In genomic region chr9:70892627-70893026, GRCm38 (mm10) we compare ENCODE assay signal across 33 mouse cellular contexts. TPM values are rescaled to one million over a fixed set of nuclear protein-coding genes. Genes with fewer than 3 reads are reported as not detected.
A peak's percentile ranks its signal among the peaks of the same experiment; 100 is the strongest.
DNase-seq lines count a peak whose midpoint lies in the region; ATAC-seq and TF ChIP-seq lines count a peak whose summit lies in the region.
"Had no signal": no experiment of that assay in that cellular context is flagged by ENCODE, and none has a peak within 500 bp of the region (broad histone marks: within the 10 kb centered on the region; RNA-seq: fewer than 3 reads in every experiment).

No protein-coding gene starts in this region.

- H3K36me3 ChIP-seq in liver, embryonic 12.5 days, result no peaks in the 10 kb centered on the region
- no peaks in the 10 kb centered on the region for H3K36me3 ChIP-seq in liver, postnatal 0 days (replicated peaks; ENCODE audit: insufficient read depth, low read length)
- H3K36me3 ChIP-seq: heart, embryonic 15.5 days; hindbrain, embryonic 12.5 days; intestine, embryonic 15.5 days; limb, embryonic 12.5 days; midbrain, embryonic 15.5 days; neural tube, embryonic 15.5 days had no signal

- H3K9me3 ChIP-seq in liver, embryonic 12.5 days (replicated peaks), result 0 out of 2 replicates have a peak, but pooled peaks cover 3% of the 10 kb centered on the region
- H3K9me3 ChIP-seq in liver, postnatal 0 days (ENCODE audit: low read length), result no peaks in the 10 kb centered on the region
- H3K9me3 ChIP-seq: heart, embryonic 15.5 days; hindbrain, embryonic 12.5 days; intestine, embryonic 15.5 days; limb, embryonic 12.5 days; midbrain, embryonic 15.5 days; neural tube, embryonic 15.5 days had no signal

- H3K27me3 ChIP-seq in liver, embryonic 12.5 days (replicated peaks), result no peaks in the 10 kb centered on the region
- H3K27me3 ChIP-seq in liver, postnatal 0 days (ENCODE audit: insufficient read depth, low read length), result no peaks in the 10 kb centered on the region
- H3K27me3 ChIP-seq: heart, embryonic 15.5 days; hindbrain, embryonic 12.5 days; intestine, embryonic 15.5 days; limb, embryonic 12.5 days; midbrain, embryonic 15.5 days; neural tube, embryonic 15.5 days had no signal

- H3K9ac ChIP-seq in liver, embryonic 12.5 days, result peak overlapping the region; percentile 51
- H3K9ac ChIP-seq in liver, postnatal 0 days (replicated peaks), result no peak overlapping the region
- H3K9ac ChIP-seq: heart, embryonic 15.5 days; hindbrain, embryonic 12.5 days; intestine, embryonic 15.5 days; limb, embryonic 12.5 days; midbrain, embryonic 15.5 days; neural tube, embryonic 15.5 days had no signal

- 36% methylated on average over 5 of the region's 5 CpGs for WGBS in liver, embryonic 12.5 days (ENCODE audit: insufficient replicate concordance)
- WGBS in liver, postnatal 0 days (ENCODE audit: insufficient replicate concordance), result 61% methylated on average over 5 of the region's 5 CpGs
- 85% methylated on average over 5 of the region's 5 CpGs for WGBS in lung, adult 2 months

- 0 out of 2 replicates have a peak, but pooled peaks have one; percentile 23 for TF ChIP-seq EP300 in liver, postnatal 0 days (IDR thresholded peaks at IDR 0.05; ENCODE audit: low read depth)

- DNase-seq in liver, postnatal 0 days, result no peak
- no peak for DNase-seq in gastrocnemius, adult 8-10 months (ENCODE audit: low spot score in 2 of 2)
- DNase-seq in lung, adult 2 months, result no peak
- no peak for DNase-seq in thymus, postnatal 10 days (ENCODE audit: low spot score in 2 of 2)
- DNase-seq: adrenal gland, adult 2 months; adrenal gland, postnatal 36 days; B cell, adult 2 months; cerebellum, adult 8-10 months; cerebellum, postnatal 25 days; gastrocnemius, adult 2 months; heart, postnatal 36 days; kidney, adult 8-10 months; layer of hippocampus, adult 9-11 months; lung, adult 18-20 months; lung, postnatal 10 days; right cerebral cortex, postnatal 25 days; thymus, adult 2 months; thymus, postnatal 4 days had no signal

- peak overlapping the region; percentile 16 for H3K4me2 ChIP-seq in liver, embryonic 12.5 days
- peak overlapping the region; percentile 24; the same call in 1 of the 2 replicates for H3K4me2 ChIP-seq in liver, postnatal 0 days (ENCODE audit: low read depth, low read length)
- H3K4me2 ChIP-seq: heart, embryonic 15.5 days; hindbrain, embryonic 12.5 days; intestine, embryonic 15.5 days; limb, embryonic 12.5 days; midbrain, embryonic 15.5 days; neural tube, embryonic 15.5 days had no signal

- peaks cover 68% of the 10 kb centered on the region for H3K4me1 ChIP-seq in liver, embryonic 12.5 days
- H3K4me1 ChIP-seq in liver, postnatal 0 days (ENCODE audit: insufficient read depth), result peaks cover 61% of the 10 kb centered on the region
- H3K4me1 ChIP-seq in lung, adult 2 months (ENCODE audit: control insufficient read depth, insufficient read depth, low read length), result peaks cover 4% of the 10 kb centered on the region; the same call in 1 of the 2 replicates
- H3K4me1 ChIP-seq: hindbrain, embryonic 12.5 days; intestine, embryonic 15.5 days; limb, embryonic 12.5 days; midbrain, embryonic 15.5 days had no signal

- H3K4me3 ChIP-seq in liver, embryonic 12.5 days, result no peak overlapping the region
- H3K4me3 ChIP-seq in liver, postnatal 0 days (ENCODE audit: low read depth, low read length), result no peak overlapping the region
- no peak overlapping the region for H3K4me3 ChIP-seq in lung, adult 2 months (replicated peaks; ENCODE audit: extremely low read depth, low read depth, low read length)
- H3K4me3 ChIP-seq: gastrocnemius, adult 2 months; heart, embryonic 15.5 days; hindbrain, embryonic 12.5 days; intestine, embryonic 15.5 days; limb, embryonic 12.5 days; midbrain, embryonic 15.5 days; neural tube, embryonic 15.5 days had no signal

- no peak for TF ChIP-seq CTCF in liver, postnatal 0 days (IDR thresholded peaks at IDR 0.05; ENCODE audit: low read depth)
- TF ChIP-seq CTCF in lung, adult 2 months (IDR thresholded peaks at IDR 0.05; ENCODE audit: insufficient read depth, low read length), result no peak

- no peak for TF ChIP-seq POLR2A in lung, adult 2 months (IDR thresholded peaks at IDR 0.05; ENCODE audit: borderline replicate concordance, extremely low read depth, low read depth, low read length)

- ATAC-seq in erythroblast, adult 5-6 weeks (replicated peaks; ENCODE audit: low FRiP score, poor library complexity, severe bottlenecking), result peak; percentile 83
- ATAC-seq in liver, embryonic 12.5 days, result peak; percentile 85
- ATAC-seq in liver, postnatal 0 days, result no peak
- ATAC-seq: activated CD4-positive, CD25-positive, alpha-beta regulatory T cell, adult 4 months; forebrain, embryonic 16.5 days; hindbrain, postnatal 0 days; intestine, embryonic 15.5 days; midbrain, embryonic 15.5 days had no signal

- H3K27ac ChIP-seq in liver, embryonic 12.5 days, result peak overlapping the region; percentile 83
- peak overlapping the region; percentile 66; the same call in 1 of the 2 replicates for H3K27ac ChIP-seq in liver, postnatal 0 days (ENCODE audit: low read depth)
- H3K27ac ChIP-seq: gastrocnemius, adult 2 months; hindbrain, embryonic 12.5 days; hindbrain, postnatal 0 days; intestine, embryonic 15.5 days; kidney, postnatal 0 days; limb, embryonic 12.5 days; macrophage; midbrain, embryonic 15.5 days; neural tube, embryonic 15.5 days had no signal

RNA-seq across cellular contexts. Expression of gene Lipc, which starts 59.4 kb away (rescaled TPM):
- not detected in 2 replicates for total RNA-seq in erythroblast, adult 5-6 weeks (2015; ENCODE audit: low replicate concordance)
- total RNA-seq in erythroblast, adult 5-6 weeks (2017; ENCODE audit: low replicate concordance), result 0.28 TPM in 1 of 2 replicates, not detected in the other
- polyA plus RNA-seq in liver, embryonic 12.5 days (2016; fragmentation: Nextera tagmentation; extraction: Ambion mirVana), result 15.4 and 17.5 TPM in 2 replicates
- polyA plus RNA-seq in liver, postnatal 0 days (2015; fragmentation: Nextera tagmentation; extraction: Ambion mirVana), result 104 and 108 TPM in 2 replicates
- total RNA-seq in gastrocnemius, adult 8-10 months (2022), result not detected
- 0.25 and 0.38 TPM in 2 replicates for polyA plus RNA-seq in lung, adult 2 months (2012; rRNA removed)
- total RNA-seq: gastrocnemius, adult 2 months; heart, postnatal 36 days; hindbrain, postnatal 0 days had no signal
- polyA plus RNA-seq: embryonic facial prominence, embryonic 11.5 days; forebrain, embryonic 11.5 days; limb, embryonic 12.5 days had no signal

Comparison
In these comparisons a context has a peak if more than half of its experiments do, and no peak if none do; other contexts are left out.
1. RNA of gene Lipc, which starts 59.4 kb away (polyA plus RNA-seq): 104 to 108 TPM in liver, postnatal 0 days and 15.4 to 17.5 TPM in liver, embryonic 12.5 days; 0.25 to 0.38 TPM in lung, adult 2 months; every median in the first group is over 10 times any median in the second.